Mouse (Mus musculus): ENCODE measurements around the gene Vps26b. TPM values are rescaled to one million over a fixed set of nuclear protein-coding genes. Genes with fewer than 3 reads are reported as not detected.

Vps26b gene
- polyA plus RNA-seq (2012; rRNA removed), result 16.2 and 28.1 TPM in 2 replicates

- under 1% methylated on average over 80 of the region's 80 CpGs for WGBS
- Histone ChIP-seq H3K4me3 (ENCODE audit: low read depth, low read length) (peak within 1 kb of the TSS; percentile 81), H3K27ac (ENCODE audit: insufficient read depth, low read depth, low read length) (peak within 1 kb of the TSS; percentile 95), H3K36me3 (ENCODE audit: control insufficient read depth, insufficient read depth, low read length) (no peaks in the 10 kb centered on the region), H3K27me3 (ENCODE audit: control insufficient read depth, insufficient read depth, low read length) (no peaks in the 10 kb centered on the region), H3K4me1 (ENCODE audit: control insufficient read depth, insufficient read depth, insufficient read length, low read length) (peaks cover 10% of the 10 kb centered on the region)
- peak; percentile 47; the same call in 1 of the 2 replicates for TF ChIP-seq POLR2A (IDR thresholded peaks at IDR 0.05; ENCODE audit: low read depth, low read length)
- TF ChIP-seq CTCF (IDR thresholded peaks at IDR 0.05; ENCODE audit: extremely low read depth, insufficient read length, insufficient replicate concordance, low read depth, low read length), result peak; percentile 37; the same call in 1 of the 2 replicates
These were observed at the start of gene Vps26b, which contains the start of gene Ncapd3 for GRCm38 (mm10) chr9:27029828-27030762. TSS of gene Vps26b (minus strand) at chr9:27030065. TSS of gene Ncapd3 (plus strand) at chr9:27030175.

- no peak overlapping the region for H3K4me3 ChIP-seq (ENCODE audit: low read depth, low read length)
- H3K36me3 ChIP-seq (ENCODE audit: control insufficient read depth, insufficient read depth, low read length), result peaks cover 20% of the 10 kb centered on the region
- no peaks in the 10 kb centered on the region for H3K27me3 ChIP-seq (ENCODE audit: control insufficient read depth, insufficient read depth, low read length)
- no peaks in the 10 kb centered on the region for H3K4me1 ChIP-seq (ENCODE audit: control insufficient read depth, insufficient read depth, insufficient read length, low read length)
- H3K27ac ChIP-seq (ENCODE audit: insufficient read depth, low read depth, low read length), result no peak overlapping the region
- TF ChIP-seq CTCF (IDR thresholded peaks at IDR 0.05; ENCODE audit: extremely low read depth, insufficient read length, insufficient replicate concordance, low read depth, low read length) (no peak), POLR2A (IDR thresholded peaks at IDR 0.05; ENCODE audit: low read depth, low read length) (no peak)
These were observed 45.9 kb upstream of the Vps26b start for GRCm38 (mm10) chr9:27075812-27076211.

- TF ChIP-seq POLR2A (IDR thresholded peaks at IDR 0.05; ENCODE audit: low read depth, low read length), result no peak
- no peak for TF ChIP-seq CTCF (IDR thresholded peaks at IDR 0.05; ENCODE audit: extremely low read depth, insufficient read length, insufficient replicate concordance, low read depth, low read length)
- H3K27ac ChIP-seq (ENCODE audit: insufficient read depth, low read depth, low read length), result no peak overlapping the region
- no peaks in the 10 kb centered on the region for H3K4me1 ChIP-seq (ENCODE audit: control insufficient read depth, insufficient read depth, insufficient read length, low read length)
- no peak overlapping the region for H3K4me3 ChIP-seq (ENCODE audit: low read depth, low read length)
- 80% methylated on average over 1 of the region's 1 CpGs for whole genome bisulfite sequencing
- H3K27me3 ChIP-seq (ENCODE audit: control insufficient read depth, insufficient read depth, low read length), result no peaks in the 10 kb centered on the region
- peaks cover 30% of the 10 kb centered on the region for H3K36me3 ChIP-seq (ENCODE audit: control insufficient read depth, insufficient read depth, low read length)
These were observed 44.8 kb upstream of the Vps26b start for GRCm38 (mm10) chr9:27074677-27075076.

DNA sequence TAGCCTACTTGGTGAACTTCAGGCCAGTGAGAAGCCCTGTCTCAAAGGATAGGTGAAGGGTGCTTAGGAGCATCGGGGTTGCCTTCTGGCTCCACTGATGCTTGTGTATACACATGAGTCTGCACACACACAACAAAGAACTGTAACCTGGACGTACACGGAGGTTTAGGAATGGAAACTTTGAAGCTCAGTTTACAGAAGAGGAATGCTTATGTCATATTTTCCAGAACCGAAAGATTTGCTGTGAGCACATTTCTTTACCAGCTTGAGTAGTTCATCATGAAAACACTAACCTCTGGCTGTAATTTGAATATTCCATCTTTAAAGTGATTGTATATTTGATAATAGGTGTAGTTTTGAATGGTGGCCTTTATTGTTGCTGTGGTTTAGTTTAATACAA is 41.0 kb upstream of the Vps26b start:
- no peak overlapping the region for H3K27ac ChIP-seq (ENCODE audit: insufficient read depth, low read depth, low read length)
- no peaks in the 10 kb centered on the region for H3K27me3 ChIP-seq (ENCODE audit: control insufficient read depth, insufficient read depth, low read length)
- TF ChIP-seq POLR2A (IDR thresholded peaks at IDR 0.05; ENCODE audit: low read depth, low read length), result no peak
- TF ChIP-seq CTCF (IDR thresholded peaks at IDR 0.05; ENCODE audit: extremely low read depth, insufficient read length, insufficient replicate concordance, low read depth, low read length), result no peak
- 83% methylated on average over 4 of the region's 4 CpGs for WGBS
- H3K36me3 ChIP-seq (ENCODE audit: control insufficient read depth, insufficient read depth, low read length), result peaks cover 46% of the 10 kb centered on the region
- no peak overlapping the region for H3K4me3 ChIP-seq (ENCODE audit: low read depth, low read length)
- H3K4me1 ChIP-seq (ENCODE audit: control insufficient read depth, insufficient read depth, insufficient read length, low read length), result no peaks in the 10 kb centered on the region

GRCm38 (mm10) chr9:27058341-27058740 is 28.5 kb upstream of the Vps26b start:
- Histone ChIP-seq H3K27ac (ENCODE audit: insufficient read depth, low read depth, low read length) (no peak overlapping the region), H3K4me1 (ENCODE audit: control insufficient read depth, insufficient read depth, insufficient read length, low read length) (no peaks in the 10 kb centered on the region), H3K4me3 (ENCODE audit: low read depth, low read length) (no peak overlapping the region), H3K36me3 (ENCODE audit: control insufficient read depth, insufficient read depth, low read length) (peaks cover 42% of the 10 kb centered on the region), H3K27me3 (ENCODE audit: control insufficient read depth, insufficient read depth, low read length) (no peaks in the 10 kb centered on the region)
- 95% methylated on average over 5 of the region's 5 CpGs for WGBS
- TF ChIP-seq POLR2A (IDR thresholded peaks at IDR 0.05; ENCODE audit: low read depth, low read length) (no peak), CTCF (IDR thresholded peaks at IDR 0.05; ENCODE audit: extremely low read depth, insufficient read length, insufficient replicate concordance, low read depth, low read length) (no peak)

DNA sequence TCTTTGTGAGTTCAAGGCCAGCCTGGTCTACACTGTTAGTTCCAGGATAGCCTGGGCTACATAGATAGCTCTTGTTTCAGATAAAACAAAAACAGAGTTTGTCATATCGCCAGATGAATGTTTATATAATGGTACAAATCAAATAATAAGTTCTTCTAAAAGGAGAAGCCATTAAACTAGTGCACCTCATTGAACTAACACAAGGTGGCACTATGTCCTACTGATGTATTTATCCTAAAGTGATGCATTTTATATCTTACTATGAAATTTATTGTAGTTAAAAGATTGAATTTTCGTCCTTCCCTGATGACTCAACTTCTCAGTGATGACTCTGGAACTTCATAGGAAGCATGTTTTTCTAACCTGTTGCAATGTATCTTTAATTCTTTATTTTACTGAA is 19.6 kb upstream of the Vps26b start:
- no peaks in the 10 kb centered on the region for H3K4me1 ChIP-seq (ENCODE audit: control insufficient read depth, insufficient read depth, insufficient read length, low read length)
- no peaks in the 10 kb centered on the region for H3K27me3 ChIP-seq (ENCODE audit: control insufficient read depth, insufficient read depth, low read length)
- TF ChIP-seq POLR2A (IDR thresholded peaks at IDR 0.05; ENCODE audit: low read depth, low read length) (no peak), CTCF (IDR thresholded peaks at IDR 0.05; ENCODE audit: extremely low read depth, insufficient read length, insufficient replicate concordance, low read depth, low read length) (no peak)
- peaks cover 42% of the 10 kb centered on the region for H3K36me3 ChIP-seq (ENCODE audit: control insufficient read depth, insufficient read depth, low read length)
- no peak overlapping the region for H3K4me3 ChIP-seq (ENCODE audit: low read depth, low read length)
- 84% methylated on average over 2 of the region's 2 CpGs for WGBS
- no peak overlapping the region for H3K27ac ChIP-seq (ENCODE audit: insufficient read depth, low read depth, low read length)

DNA sequence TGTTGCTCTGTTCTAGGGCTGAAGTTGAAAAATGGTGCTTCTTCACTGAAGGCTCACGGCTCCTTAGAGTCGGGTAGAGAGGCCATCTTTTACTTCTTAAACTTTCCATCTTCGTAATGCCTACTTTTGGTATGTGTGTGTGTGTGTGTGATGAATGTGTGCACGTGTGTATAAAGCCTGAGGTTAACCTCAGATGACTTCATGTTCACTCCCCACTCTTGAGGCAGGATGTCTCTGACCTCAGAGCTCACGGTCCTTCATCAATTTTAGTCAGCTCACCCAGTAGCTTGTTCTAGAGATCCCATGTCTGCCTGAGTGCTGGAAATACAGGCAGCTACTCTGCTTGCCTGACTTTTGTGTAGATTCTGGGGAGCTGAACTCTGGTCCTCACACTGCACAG is 14.0 kb upstream of the Vps26b start:
- no peak for TF ChIP-seq CTCF (IDR thresholded peaks at IDR 0.05; ENCODE audit: extremely low read depth, insufficient read length, insufficient replicate concordance, low read depth, low read length)
- no peak for TF ChIP-seq POLR2A (IDR thresholded peaks at IDR 0.05; ENCODE audit: low read depth, low read length)
- Histone ChIP-seq H3K36me3 (ENCODE audit: control insufficient read depth, insufficient read depth, low read length) (peaks cover 39% of the 10 kb centered on the region), H3K4me1 (ENCODE audit: control insufficient read depth, insufficient read depth, insufficient read length, low read length) (no peaks in the 10 kb centered on the region), H3K4me3 (ENCODE audit: low read depth, low read length) (no peak overlapping the region), H3K27ac (ENCODE audit: insufficient read depth, low read depth, low read length) (no peak overlapping the region), H3K27me3 (ENCODE audit: control insufficient read depth, insufficient read depth, low read length) (no peaks in the 10 kb centered on the region)
- 81% methylated on average over 5 of the region's 5 CpGs for WGBS
